Mouse (Mus musculus) lung, embryonic 15.5 days (tissue): ENCODE measurements at regions not wholly inside any gene's neighbourhood (a gene's known extent, or its start where the extent isn't known, plus 50 kb on each side); places are given as distances from the start of the nearest gene placed in this dataset.

Experiments
- ATAC-seq: fragments of 200-750 bp; cut with Nextera tagmentation; 2 replicates; pipeline ENCODE4 v1.8.0; 2017; ENCODE audit warnings: moderate number of reproducible peaks, borderline replicate concordance; ENCODE audit not compliant: low FRiP score, low TSS enrichment; ENCODE audit errors: extremely low read depth
- H3K27ac ChIP-seq: fragments of 300-500 bp; sonication (generic); 2 replicates; pipeline ENCODE4 v1.5.1; 2015; ENCODE audit warnings: moderate library complexity, mild to moderate bottlenecking, inconsistent platforms
- H3K27me3 ChIP-seq: fragments of 300-500 bp; sonication (generic); 2 replicates; pipeline ENCODE4 v1.6.1; 2015; ENCODE audit warnings: inconsistent platforms
- H3K36me3 ChIP-seq: fragments of 300-500 bp; sonication (generic); 2 replicates; pipeline ENCODE4 v1.6.1; 2015; ENCODE audit warnings: inconsistent platforms
- H3K4me1 ChIP-seq: fragments of 300-500 bp; sonication (generic); 2 replicates; pipeline ENCODE4 v1.6.1; 2015; ENCODE audit warnings: inconsistent platforms
- H3K4me2 ChIP-seq: fragments of 300-500 bp; sonication (generic); 2 replicates; pipeline ENCODE4 v1.6.1; 2015; ENCODE audit warnings: inconsistent platforms, mild to moderate bottlenecking, moderate library complexity
- H3K4me3 ChIP-seq: fragments of 300-500 bp; sonication (generic); 2 replicates; pipeline ENCODE4 v1.5.1; 2015; ENCODE audit warnings: mild to moderate bottlenecking, inconsistent platforms
- H3K9ac ChIP-seq: fragments of 300-500 bp; sonication (generic); 2 replicates; pipeline ENCODE4 v1.6.1; 2015; ENCODE audit warnings: inconsistent platforms
- H3K9me3 ChIP-seq: fragments of 300-500 bp; sonication (generic); 2 replicates; pipeline ENCODE4 v1.6.1; 2016; ENCODE audit warnings: inconsistent platforms
- WGBS: fragments of 180-500 bp; shearing (Covaris S2); methylation state at CpG from one replicate; pipeline ENCODE4 v1.1.7; 2015; 5-methylcytosine and 5-hydroxymethylcytosine counted together

- ATAC-seq = no peak
- no peak overlapping the region for H3K4me3 ChIP-seq
- H3K27ac ChIP-seq = no peak overlapping the region
- no peak overlapping the region for H3K4me2 ChIP-seq
- H3K9me3 ChIP-seq = no peaks in the 10 kb centered on the region
- no peaks in the 10 kb centered on the region for H3K4me1 ChIP-seq
- 16% methylated on average over 1 of the region's 1 CpGs for WGBS
- no peaks in the 10 kb centered on the region for H3K27me3 ChIP-seq
- no peak overlapping the region for H3K9ac ChIP-seq
- H3K36me3 ChIP-seq = no peaks in the 10 kb centered on the region
Measured at GRCm38 (mm10) chrX:14592793-14593192, 381.8 kb downstream of the H2al1n start.

GRCm38 (mm10) chrX:14596799-14597198 lies 385.9 kb downstream of the H2al1n start:
- Histone ChIP-seq H3K9me3 (no peaks in the 10 kb centered on the region), H3K27me3 (no peaks in the 10 kb centered on the region), H3K27ac (no peak overlapping the region; the same call in 1 of the 2 replicates), H3K4me1 (no peaks in the 10 kb centered on the region), H3K4me2 (no peak overlapping the region), H3K36me3 (no peaks in the 10 kb centered on the region), H3K9ac (no peak overlapping the region), H3K4me3 (no peak overlapping the region)
- peak; percentile 72; the same call in 1 of the 2 replicates for ATAC-seq

DNA sequence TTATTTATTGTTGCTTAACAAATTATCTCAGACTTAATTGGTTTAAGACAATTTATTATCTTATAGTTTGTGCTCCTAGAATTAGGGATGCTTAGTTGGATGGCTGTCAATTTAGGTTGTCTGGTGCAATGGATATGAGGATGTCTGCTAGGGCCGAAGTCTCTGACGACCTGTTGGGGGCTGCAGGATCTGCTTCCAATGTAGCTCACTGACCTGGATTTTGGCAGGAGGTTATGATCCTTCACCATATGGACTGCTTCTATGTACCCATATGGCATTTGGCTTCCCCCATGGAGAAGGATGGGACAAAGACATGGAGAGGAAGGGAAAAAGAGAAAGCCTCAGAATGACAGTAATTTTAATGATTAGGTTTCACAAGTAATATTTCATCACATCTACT lies 391.0 kb downstream of the H2al1n start:
- 79% methylated on average over 2 of the region's 2 CpGs for WGBS

DNA sequence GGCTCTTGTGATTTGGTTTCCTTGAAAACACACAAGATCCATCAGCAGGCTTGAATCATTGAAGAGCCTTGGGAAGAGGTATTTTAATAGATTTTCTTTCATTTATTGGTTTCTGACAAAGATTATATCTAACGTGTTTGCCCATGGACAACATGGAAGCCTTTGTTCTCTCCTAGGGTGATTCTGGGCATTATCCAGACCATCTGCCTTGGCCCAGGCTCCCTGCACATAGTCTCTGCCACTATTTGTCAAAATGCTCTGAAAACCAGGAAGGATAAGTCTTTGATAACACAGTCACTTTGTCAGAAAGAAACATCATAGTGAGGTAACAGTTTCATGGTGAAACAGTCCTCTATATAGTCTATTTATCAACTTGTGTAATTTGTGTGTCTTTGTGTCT lies 398.2 kb downstream of the H2al1n start:
- Histone ChIP-seq H3K27me3 (no peaks in the 10 kb centered on the region), H3K27ac (no peak overlapping the region), H3K4me1 (no peaks in the 10 kb centered on the region), H3K9me3 (no peaks in the 10 kb centered on the region), H3K4me3 (no peak overlapping the region), H3K4me2 (no peak overlapping the region), H3K9ac (no peak overlapping the region), H3K36me3 (no peaks in the 10 kb centered on the region)
- 82% methylated on average over 1 of the region's 1 CpGs for WGBS
- ATAC-seq = no peak

More for the DNA sequence above, 391.0 kb downstream of the H2al1n start:
- no peaks in the 10 kb centered on the region for H3K36me3 ChIP-seq
- no peak for ATAC-seq
- H3K27ac ChIP-seq = no peak overlapping the region
- no peak overlapping the region for H3K4me2 ChIP-seq
- H3K9me3 ChIP-seq = no peaks in the 10 kb centered on the region
- H3K4me3 ChIP-seq = no peak overlapping the region
- H3K4me1 ChIP-seq = no peaks in the 10 kb centered on the region
- no peak overlapping the region for H3K9ac ChIP-seq
- H3K27me3 ChIP-seq = no peaks in the 10 kb centered on the region

GRCm38 (mm10) chrX:14628267-14628901 lies 417.4 kb downstream of the H2al1n start:
- H3K4me2 ChIP-seq = 0 out of 2 replicates have a peak overlapping the region, but pooled peaks have one; percentile 15
- no peak overlapping the region for H3K4me3 ChIP-seq
- H3K9me3 ChIP-seq = no peaks in the 10 kb centered on the region
- H3K27ac ChIP-seq = peak overlapping the region; percentile 68
- H3K4me1 ChIP-seq = no peaks in the 10 kb centered on the region
- H3K27me3 ChIP-seq = no peaks in the 10 kb centered on the region
- 27% methylated on average over 10 of the region's 10 CpGs for WGBS
- H3K36me3 ChIP-seq = no peaks in the 10 kb centered on the region
- H3K9ac ChIP-seq = no peak overlapping the region
- peak; percentile 94 for ATAC-seq

- Histone ChIP-seq H3K4me3 (no peak overlapping the region), H3K36me3 (no peaks in the 10 kb centered on the region), H3K27me3 (no peaks in the 10 kb centered on the region), H3K4me1 (no peaks in the 10 kb centered on the region), H3K9ac (no peak overlapping the region), H3K27ac (no peak overlapping the region), H3K4me2 (no peak overlapping the region), H3K9me3 (no peaks in the 10 kb centered on the region)
- 79% methylated on average over 3 of the region's 3 CpGs for WGBS
- no peak for ATAC-seq
Measured at GRCm38 (mm10) chrX:14639378-14639777, 428.4 kb downstream of the H2al1n start.

GRCm38 (mm10) chrX:14664852-14665251 lies 453.9 kb downstream of the H2al1n start:
- Histone ChIP-seq H3K36me3 (no peaks in the 10 kb centered on the region), H3K4me1 (no peaks in the 10 kb centered on the region), H3K27ac (no peak overlapping the region), H3K9ac (no peak overlapping the region), H3K9me3 (no peaks in the 10 kb centered on the region), H3K4me3 (no peak overlapping the region), H3K4me2 (no peak overlapping the region), H3K27me3 (no peaks in the 10 kb centered on the region)
- 65% methylated on average over 3 of the region's 3 CpGs for WGBS
- no peak for ATAC-seq

GRCm38 (mm10) chrX:14696375-14696774 lies 485.4 kb downstream of the H2al1n start:
- H3K36me3 ChIP-seq = no peaks in the 10 kb centered on the region

DNA sequence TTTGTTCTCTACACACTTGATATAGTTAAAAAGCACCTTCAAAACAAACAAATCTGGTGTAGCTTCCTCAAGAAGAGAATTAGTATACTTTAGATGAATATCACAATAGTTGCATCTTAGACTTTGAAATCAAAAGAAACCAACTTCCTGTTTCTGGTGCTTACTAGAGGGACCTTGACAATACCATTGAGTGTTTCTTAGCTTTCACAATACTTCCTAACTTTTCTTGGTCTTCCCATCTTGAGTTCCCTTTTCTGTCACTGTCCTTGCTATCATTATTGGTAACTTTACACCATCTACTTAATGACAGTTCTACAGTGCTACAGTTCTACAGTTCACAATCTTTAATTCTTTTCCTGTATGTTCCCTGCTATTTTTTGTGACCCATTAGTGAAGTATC lies 528.1 kb downstream of the H2al1n start:
- no peaks in the 10 kb centered on the region for H3K9me3 ChIP-seq
- H3K27ac ChIP-seq = no peak overlapping the region
- H3K36me3 ChIP-seq = no peaks in the 10 kb centered on the region
- H3K27me3 ChIP-seq = no peaks in the 10 kb centered on the region
- H3K4me2 ChIP-seq = no peak overlapping the region
- no peaks in the 10 kb centered on the region for H3K4me1 ChIP-seq
- no peak for ATAC-seq
- no peak overlapping the region for H3K4me3 ChIP-seq
- no peak overlapping the region for H3K9ac ChIP-seq

More at GRCm38 (mm10) chrX:14696375-14696774, 485.4 kb downstream of the H2al1n start:
- Histone ChIP-seq H3K27ac (no peak overlapping the region), H3K4me1 (no peaks in the 10 kb centered on the region), H3K4me2 (no peak overlapping the region), H3K9ac (no peak overlapping the region), H3K27me3 (no peaks in the 10 kb centered on the region), H3K4me3 (no peak overlapping the region), H3K9me3 (no peaks in the 10 kb centered on the region)
- no peak for ATAC-seq
- WGBS = 82% methylated on average over 2 of the region's 2 CpGs
